Mouse (Mus musculus): Measurements from ENCODE around the gene A930017K11Rik.

- TF ChIP-seq GATA1 (IDR thresholded peaks at IDR 0.05; ENCODE audit: borderline replicate concordance, low read length) (no peak), FLI1 (IDR thresholded peaks at IDR 0.05; ENCODE audit: low read length) (no peak)
These were observed 10.7 kb downstream of the A930017K11Rik start for GRCm38 (mm10) chr17:25941511-25942241.

Measured in megakaryocyte, embryonic 14.5 days (primary cell).